Mouse (Mus musculus) frontal cortex, adult 2 months (tissue): Measurements from ENCODE around the gene Hsd3b4. TPM values are rescaled to one million over a fixed set of nuclear protein-coding genes. Genes with fewer than 3 reads are reported as not detected.
"Not testable (repeated sequence)": the region's sequence is repeated elsewhere in the genome, so short reads cannot be mapped to it uniquely, and the experiment has no call there.

ENCODE experiments used
- DNase-seq, 2 experiments: peaks; one replicate each; pipeline ENCODE4 v3.0.0; 2022; ENCODE audit warnings: low spot score in 1 of 2; ENCODE audit errors: extremely low spot score in 1 of 2
- polyA plus RNA-seq: library from polyadenylated mRNA; depleted of rRNA; stranded (reverse); fragments of >200 nt; gene quantifications from 2 replicates; pipeline ENCODE4 v1.2.3, GENCODE M21; 2012; rRNA removed

The Hsd3b4 gene
- not detected in 2 replicates for polyA plus RNA-seq

- not testable (repeated sequence) for DNase-seq
Observed at GRCm38 (mm10) chr3:98510414-98510813, at the start of gene Hsd3b4. Gene Hsd3b4, minus strand, starts transcription at chr3:98510514.

GRCm38 (mm10) chr3:98550832-98551231 lies 40.5 kb upstream of the Hsd3b4 start:
- not testable (repeated sequence) for DNase-seq

GRCm38 (mm10) chr3:98550215-98550614 lies 39.9 kb upstream of the Hsd3b4 start:
- not testable (repeated sequence) for DNase-seq

GRCm38 (mm10) chr3:98548495-98548894 lies 38.2 kb upstream of the Hsd3b4 start:
- DNase-seq = not testable (repeated sequence)

GRCm38 (mm10) chr3:98547641-98548040 lies 37.3 kb upstream of the Hsd3b4 start:
- not testable (repeated sequence) for DNase-seq

- DNase-seq = not testable (repeated sequence)
Observed at GRCm38 (mm10) chr3:98524978-98525377, 14.7 kb upstream of the Hsd3b4 start.

- not testable (repeated sequence) for DNase-seq
Observed at GRCm38 (mm10) chr3:98524552-98524951, 14.2 kb upstream of the Hsd3b4 start.

- not testable (repeated sequence) for DNase-seq
Observed at GRCm38 (mm10) chr3:98522779-98523178, 12.5 kb upstream of the Hsd3b4 start.

GRCm38 (mm10) chr3:98507229-98507628 lies 3.1 kb downstream of the Hsd3b4 start:
- not testable (repeated sequence) for DNase-seq

GRCm38 (mm10) chr3:98497401-98497800 lies 12.9 kb downstream of the Hsd3b4 start:
- not testable (repeated sequence) for DNase-seq

- not testable (repeated sequence) for DNase-seq
Observed at GRCm38 (mm10) chr3:98496762-98497161, 13.6 kb downstream of the Hsd3b4 start.

- not testable (repeated sequence) for DNase-seq
Observed at GRCm38 (mm10) chr3:98495055-98495454, 15.3 kb downstream of the Hsd3b4 start.

GRCm38 (mm10) chr3:98494184-98494583 lies 16.1 kb downstream of the Hsd3b4 start:
- not testable (repeated sequence) for DNase-seq

- DNase-seq = not testable (repeated sequence)
Observed at GRCm38 (mm10) chr3:98471499-98471898, 38.8 kb downstream of the Hsd3b4 start.

- DNase-seq = not testable (repeated sequence)
Observed at GRCm38 (mm10) chr3:98471057-98471456, 39.3 kb downstream of the Hsd3b4 start.

GRCm38 (mm10) chr3:98469323-98469722 lies 41.0 kb downstream of the Hsd3b4 start:
- DNase-seq = not testable (repeated sequence)

- not testable (repeated sequence) for DNase-seq
Observed at GRCm38 (mm10) chr3:98457026-98457425, 53.3 kb downstream of the Hsd3b4 start, which contains the start of gene Gm4450. Gene Gm4450, minus strand, starts transcription at chr3:98457126.

- DNase-seq = not testable (repeated sequence)
Observed at GRCm38 (mm10) chr3:98453786-98454185, 56.5 kb downstream of the Hsd3b4 start.

Other genes starting within 250 kb of the Hsd3b4 start
- gene Hmgcs2, start 230.1 kb downstream of the Hsd3b4 start, polyA plus RNA-seq = 14.1 and 14.9 TPM in 2 replicates
- 119 and 136 TPM in 2 replicates for gene Phgdh, start 170.5 kb downstream of the Hsd3b4 start, polyA plus RNA-seq
- gene Zfp697, start 128.1 kb downstream of the Hsd3b4 start, polyA plus RNA-seq = 17.0 TPM in 2 replicates
- gene Gm4450, start 53.4 kb downstream of the Hsd3b4 start, polyA plus RNA-seq = not detected in 2 replicates
- not detected in 2 replicates for gene Gm10681, start 78.3 kb upstream of the Hsd3b4 start, polyA plus RNA-seq
- gene Hsd3b5, start 119.7 kb upstream of the Hsd3b4 start, polyA plus RNA-seq = not detected in 2 replicates
- 0.08 and 0.13 TPM in 2 replicates for gene Hsd3b2, start 214.0 kb upstream of the Hsd3b4 start, polyA plus RNA-seq